Mouse (Mus musculus) stomach, postnatal 0 days (tissue): ENCODE results near the gene Lrp1.
A peak's percentile ranks its signal among the peaks of the same experiment; 100 is the strongest.

ENCODE experiments used
- CTCF ChIP-seq: IDR thresholded peaks from 2 replicates; pipeline ENCODE4 v1.5.1; 2016; ENCODE audit warnings: antibody characterized with exemption, low read depth, mild to moderate bottlenecking, moderate library complexity
- EP300 ChIP-seq: optimal IDR thresholded peaks from 2 replicates; pipeline ENCODE3; 2016; ENCODE audit warnings: antibody characterized with exemption

- TF ChIP-seq CTCF (peak; percentile 70), EP300 (no peak)
Observed at GRCm38 (mm10) chr10:127536586-127537314, 84.2 kb downstream of the Lrp1 start.
